Mouse (Mus musculus) limb, embryonic 13.5 days (tissue): Measurements from ENCODE around the gene Ccr7. TPM values are rescaled to one million over a fixed set of nuclear protein-coding genes. Genes with fewer than 3 reads are reported as not detected.
A peak's percentile ranks its signal among the peaks of the same experiment; 100 is the strongest.

Source experiments
- ATAC-seq: fragments of 200-750 bp; cut with Nextera tagmentation; 2 replicates; pipeline ENCODE4 v1.8.0; 2017; ENCODE audit warnings: low read depth, moderate number of reproducible peaks, moderate TSS enrichment; ENCODE audit not compliant: low FRiP score
- H3K27ac ChIP-seq: fragments of 300-500 bp; sonication (generic); 2 replicates; pipeline ENCODE4 v1.5.1; 2015; ENCODE audit warnings: inconsistent platforms, mild to moderate bottlenecking, moderate library complexity
- H3K27me3 ChIP-seq: fragments of 300-500 bp; sonication (generic); 2 replicates; pipeline ENCODE4 v1.6.1; 2015; ENCODE audit warnings: mild to moderate bottlenecking, inconsistent platforms
- H3K36me3 ChIP-seq: fragments of 300-500 bp; sonication (generic); 2 replicates; pipeline ENCODE4 v1.6.1; 2015; ENCODE audit warnings: inconsistent platforms, mild to moderate bottlenecking, moderate library complexity
- H3K4me1 ChIP-seq: fragments of 300-500 bp; sonication (generic); 2 replicates; pipeline ENCODE4 v1.6.1; 2015; ENCODE audit warnings: inconsistent platforms
- H3K4me2 ChIP-seq: fragments of 300-500 bp; sonication (generic); replicated peaks from 2 replicates; pipeline ENCODE4 v1.6.1; 2015; ENCODE audit warnings: inconsistent platforms, mild to moderate bottlenecking, moderate library complexity
- H3K4me3 ChIP-seq: fragments of 300-500 bp; sonication (generic); 2 replicates; pipeline ENCODE4 v1.5.1; 2015; ENCODE audit warnings: moderate library complexity, mild to moderate bottlenecking, inconsistent platforms
- H3K9ac ChIP-seq: fragments of 300-500 bp; sonication (generic); 2 replicates; pipeline ENCODE4 v1.6.1; 2015; ENCODE audit warnings: mild to moderate bottlenecking, inconsistent platforms
- H3K9me3 ChIP-seq: fragments of 300-500 bp; sonication (generic); 2 replicates; pipeline ENCODE4 v1.6.1; 2016; ENCODE audit warnings: inconsistent platforms
- WGBS: fragments of 180-500 bp; shearing (Covaris S2); methylation state at CpG from one replicate; pipeline ENCODE4 v1.1.7; 2015; 5-methylcytosine and 5-hydroxymethylcytosine counted together
- polyA plus RNA-seq: library from polyadenylated mRNA; unstranded; fragments of >200 nt; fragmentation: Nextera tagmentation; extraction: Ambion mirVana; gene quantifications from 2 replicates; pipeline ENCODE4 v1.2.1, GENCODE M21; 2015

Ccr7 gene
- polyA plus RNA-seq, 1 experiment from 2014 or later: 0.39 TPM

GRCm38 (mm10) chr11:99132091-99132730, 22.7 kb downstream of the Ccr7 start:
- peak overlapping the region; percentile 57 for H3K4me2 ChIP-seq
- 3% methylated on average over 11 of the region's 11 CpGs for WGBS
- no peaks in the 10 kb centered on the region for H3K9me3 ChIP-seq
- H3K4me3 ChIP-seq: peak overlapping the region; percentile 25
- ATAC-seq: peak; percentile 67; the same call in 1 of the 2 replicates
- H3K36me3 ChIP-seq: no peaks in the 10 kb centered on the region
- H3K27me3 ChIP-seq: no peaks in the 10 kb centered on the region
- peaks cover 71% of the 10 kb centered on the region for H3K4me1 ChIP-seq
- H3K27ac ChIP-seq: peak overlapping the region; percentile 79; the same call in 1 of the 2 replicates
- H3K9ac ChIP-seq: peak overlapping the region; percentile 55

- Histone ChIP-seq H3K27ac (peak overlapping the region; percentile 79; the same call in 1 of the 2 replicates), H3K9me3 (no peaks in the 10 kb centered on the region), H3K9ac (peak overlapping the region; percentile 55), H3K4me3 (no peak overlapping the region), H3K4me1 (peaks cover 73% of the 10 kb centered on the region), H3K27me3 (no peaks in the 10 kb centered on the region), H3K36me3 (no peaks in the 10 kb centered on the region), H3K4me2 (peak overlapping the region; percentile 57)
- no peak for ATAC-seq
- WGBS: 28% methylated on average over 12 of the region's 12 CpGs
Observed at GRCm38 (mm10) chr11:99131463-99131840, 23.4 kb downstream of the Ccr7 start.

DNA sequence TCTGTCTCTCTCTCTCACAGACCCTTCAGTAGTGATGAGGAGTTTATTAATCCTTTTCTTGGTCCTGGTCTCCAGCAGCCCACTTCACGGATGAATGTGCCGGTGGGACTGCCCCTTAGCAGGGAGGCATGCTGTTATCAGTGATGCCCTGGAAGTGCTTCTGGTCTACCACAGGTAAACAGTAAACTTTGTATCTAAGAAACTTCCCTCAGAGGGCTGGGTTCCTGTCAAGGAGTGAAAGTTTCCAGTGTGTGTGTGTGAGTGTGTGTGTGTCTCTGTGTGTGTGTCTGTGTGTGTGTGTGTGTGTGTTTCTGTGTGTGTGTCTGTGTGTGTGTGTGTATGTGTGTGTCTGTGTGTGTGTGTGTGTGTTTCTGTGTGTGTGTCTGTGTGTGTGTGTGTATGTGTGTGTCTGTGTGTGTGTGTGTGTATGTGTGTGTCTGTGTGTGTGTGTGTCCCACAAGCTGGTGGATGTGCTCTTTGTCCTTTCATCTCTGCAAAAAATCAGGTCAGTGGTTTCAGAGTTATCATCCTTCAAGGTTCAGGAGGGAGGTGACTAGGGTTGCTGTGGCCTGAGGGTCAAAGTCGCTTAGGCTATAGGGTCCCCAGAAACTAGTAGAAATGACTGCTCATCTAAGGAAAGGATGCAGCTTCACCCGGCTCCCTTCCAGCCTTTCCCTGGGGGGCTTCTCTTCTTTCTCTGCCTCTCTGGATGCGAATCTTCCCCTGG, 24.0 kb downstream of the Ccr7 start:
- ATAC-seq: no peak
- Histone ChIP-seq H3K27ac (no peak overlapping the region), H3K4me3 (no peak overlapping the region), H3K9me3 (no peaks in the 10 kb centered on the region), H3K4me2 (peak overlapping the region; percentile 57), H3K36me3 (no peaks in the 10 kb centered on the region), H3K27me3 (no peaks in the 10 kb centered on the region), H3K4me1 (peaks cover 70% of the 10 kb centered on the region), H3K9ac (no peak overlapping the region)
- 56% methylated on average over 5 of the region's 5 CpGs for WGBS

DNA sequence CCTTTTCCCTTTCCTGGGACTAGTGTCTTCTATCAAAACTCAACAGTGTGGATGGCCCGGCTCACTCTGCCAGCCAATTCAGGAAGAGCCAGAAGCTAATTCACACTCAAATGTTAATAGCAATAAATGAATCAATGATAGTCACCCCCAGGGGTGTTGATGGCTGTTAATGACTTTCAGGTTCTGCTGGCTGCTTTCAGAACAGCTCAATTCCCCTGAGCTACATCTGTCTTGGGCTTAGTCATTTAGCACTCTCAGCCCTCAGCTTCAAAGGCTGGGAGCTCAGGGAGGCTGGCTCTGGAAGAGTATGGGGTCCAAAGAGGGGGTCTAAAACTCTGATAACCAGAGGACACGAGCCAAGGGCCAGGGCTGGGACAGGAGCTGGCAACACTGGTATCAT, 25.6 kb downstream of the Ccr7 start:
- peaks cover 68% of the 10 kb centered on the region for H3K4me1 ChIP-seq
- no peak for ATAC-seq
- no peaks in the 10 kb centered on the region for H3K27me3 ChIP-seq
- 6% methylated on average over 2 of the region's 2 CpGs for WGBS
- H3K27ac ChIP-seq: no peak overlapping the region
- no peaks in the 10 kb centered on the region for H3K36me3 ChIP-seq
- no peak overlapping the region for H3K4me2 ChIP-seq
- no peaks in the 10 kb centered on the region for H3K9me3 ChIP-seq
- no peak overlapping the region for H3K9ac ChIP-seq
- no peak overlapping the region for H3K4me3 ChIP-seq

GRCm38 (mm10) chr11:99127785-99128682, 26.8 kb downstream of the Ccr7 start:
- H3K4me1 ChIP-seq: peaks cover 58% of the 10 kb centered on the region
- no peak overlapping the region for H3K4me2 ChIP-seq
- no peak overlapping the region for H3K9ac ChIP-seq
- no peak for ATAC-seq
- peaks cover 5% of the 10 kb centered on the region; the same call in 1 of the 2 replicates for H3K9me3 ChIP-seq
- WGBS: 82% methylated on average over 18 of the region's 18 CpGs
- H3K4me3 ChIP-seq: no peak overlapping the region
- H3K27ac ChIP-seq: peak overlapping the region; percentile 22; the same call in 1 of the 2 replicates
- no peaks in the 10 kb centered on the region for H3K36me3 ChIP-seq
- H3K27me3 ChIP-seq: no peaks in the 10 kb centered on the region

DNA sequence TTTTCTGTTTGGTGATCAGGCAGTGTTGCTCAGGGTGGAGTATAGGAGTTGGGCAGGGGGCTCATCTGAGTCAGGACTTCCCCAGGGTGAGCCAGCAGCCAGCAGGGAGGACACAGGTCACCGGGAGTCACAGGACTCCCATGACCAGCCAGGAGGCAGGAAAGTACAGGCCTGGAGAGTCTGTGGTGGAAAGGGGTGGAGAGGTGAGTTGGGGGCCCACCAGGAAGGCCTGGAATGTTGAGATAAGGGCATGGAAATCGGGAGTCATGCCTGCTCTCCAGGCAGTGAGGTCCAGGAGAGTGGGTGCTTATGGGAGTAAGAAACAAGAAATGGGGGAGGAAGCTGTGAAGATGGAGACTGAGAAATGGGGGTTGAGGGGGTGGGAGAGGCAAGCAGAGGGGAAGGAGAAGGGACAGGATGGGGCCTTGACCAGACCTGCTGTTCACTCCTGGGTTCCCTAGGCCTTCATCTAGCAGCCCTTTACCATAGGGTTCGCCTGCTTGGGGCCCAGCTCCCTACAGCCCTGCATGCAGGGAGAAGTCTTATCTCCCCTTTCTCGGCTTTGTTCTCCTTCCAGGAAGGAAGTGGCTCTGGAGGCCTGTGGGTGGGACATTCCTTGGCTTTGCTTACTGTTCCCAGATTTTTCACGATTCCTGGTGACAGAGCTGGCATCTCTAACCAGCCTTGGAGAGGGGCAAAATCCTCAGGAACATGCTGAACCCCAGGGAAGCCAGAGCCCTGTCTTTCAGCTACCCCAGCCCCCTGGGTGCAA, 28.2 kb downstream of the Ccr7 start:
- H3K4me1 ChIP-seq: peaks cover 46% of the 10 kb centered on the region
- no peak overlapping the region for H3K4me3 ChIP-seq
- no peak overlapping the region for H3K4me2 ChIP-seq
- peak overlapping the region; percentile 48; the same call in 1 of the 2 replicates for H3K27ac ChIP-seq
- 33% methylated on average over 5 of the region's 5 CpGs for WGBS
- H3K9ac ChIP-seq: no peak overlapping the region; the same call in none of the 2 replicates
- peaks cover 5% of the 10 kb centered on the region; the same call in 1 of the 2 replicates for H3K9me3 ChIP-seq
- ATAC-seq: no peak
- no peaks in the 10 kb centered on the region for H3K27me3 ChIP-seq
- no peaks in the 10 kb centered on the region for H3K36me3 ChIP-seq

DNA sequence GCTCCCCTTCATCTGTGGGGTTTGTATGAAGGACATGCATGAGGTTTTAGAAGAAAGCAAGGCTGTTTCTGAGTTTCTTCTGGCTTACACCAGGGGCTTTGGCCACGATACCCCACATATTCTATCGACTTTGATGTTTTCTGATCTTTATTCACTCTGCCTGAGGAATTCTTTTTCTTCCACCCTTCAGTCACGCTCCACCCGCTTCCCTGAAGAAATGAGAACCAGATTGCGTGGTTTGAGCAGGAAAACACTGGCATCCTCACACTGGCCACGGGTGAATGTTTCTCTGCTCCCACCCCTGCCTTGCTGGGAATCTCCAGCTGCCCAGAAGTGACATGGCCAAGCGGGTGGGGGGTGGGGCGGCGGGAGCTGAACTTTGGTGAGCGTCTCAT, 30.2 kb downstream of the Ccr7 start:
- ATAC-seq: no peak
- Histone ChIP-seq H3K27ac (peak overlapping the region; percentile 84), H3K4me1 (peaks cover 57% of the 10 kb centered on the region), H3K27me3 (no peaks in the 10 kb centered on the region), H3K4me3 (no peak overlapping the region), H3K4me2 (peak overlapping the region; percentile 19; the same call in 1 of the 2 replicates), H3K9me3 (peaks cover 5% of the 10 kb centered on the region; the same call in 1 of the 2 replicates), H3K9ac (peak overlapping the region; percentile 39), H3K36me3 (no peaks in the 10 kb centered on the region)
- WGBS: 25% methylated on average over 10 of the region's 10 CpGs

GRCm38 (mm10) chr11:99123977-99124634, 30.8 kb downstream of the Ccr7 start:
- H3K9me3 ChIP-seq: peaks cover 5% of the 10 kb centered on the region; the same call in 1 of the 2 replicates
- peak overlapping the region; percentile 19; the same call in 1 of the 2 replicates for H3K4me2 ChIP-seq
- H3K36me3 ChIP-seq: no peaks in the 10 kb centered on the region
- H3K27me3 ChIP-seq: no peaks in the 10 kb centered on the region
- 45% methylated on average over 15 of the region's 15 CpGs for WGBS
- ATAC-seq: no peak
- H3K27ac ChIP-seq: peak overlapping the region; percentile 84
- peaks cover 51% of the 10 kb centered on the region for H3K4me1 ChIP-seq
- no peak overlapping the region for H3K4me3 ChIP-seq
- peak overlapping the region; percentile 39 for H3K9ac ChIP-seq

GRCm38 (mm10) chr11:99122703-99123102, 32.2 kb downstream of the Ccr7 start:
- Histone ChIP-seq H3K36me3 (no peaks in the 10 kb centered on the region), H3K4me3 (no peak overlapping the region), H3K4me1 (peaks cover 45% of the 10 kb centered on the region), H3K27ac (no peak overlapping the region), H3K4me2 (no peak overlapping the region), H3K9me3 (peaks cover 5% of the 10 kb centered on the region; the same call in 1 of the 2 replicates), H3K27me3 (no peaks in the 10 kb centered on the region), H3K9ac (no peak overlapping the region)
- ATAC-seq: no peak
- 59% methylated on average over 3 of the region's 3 CpGs for WGBS

DNA sequence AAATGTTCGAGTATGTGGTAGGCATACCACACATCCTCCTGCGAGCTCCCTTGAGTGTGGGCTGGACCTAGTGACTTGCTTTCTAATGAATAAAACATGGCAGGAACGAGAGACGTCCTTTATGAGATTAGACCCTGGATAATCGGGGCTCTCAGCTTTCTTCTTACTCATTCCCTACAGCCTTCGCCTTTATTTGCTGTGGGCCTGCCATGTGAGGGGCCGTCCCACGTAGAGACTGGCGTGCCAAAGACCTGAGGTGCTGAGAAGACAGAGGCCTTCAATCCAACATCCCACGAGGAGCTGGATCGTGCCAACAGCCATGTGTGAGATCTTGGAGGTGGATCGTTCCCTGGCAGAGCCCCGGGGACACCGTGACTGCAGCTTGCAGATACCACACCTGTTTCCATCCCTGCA, 33.7 kb downstream of the Ccr7 start:
- ATAC-seq: no peak

More for the DNA sequence above, 33.7 kb downstream of the Ccr7 start:
- Histone ChIP-seq H3K27ac (peak overlapping the region; percentile 89), H3K9me3 (peaks cover 5% of the 10 kb centered on the region; the same call in 1 of the 2 replicates), H3K4me2 (no peak overlapping the region), H3K27me3 (no peaks in the 10 kb centered on the region), H3K4me1 (peaks cover 34% of the 10 kb centered on the region), H3K9ac (no peak overlapping the region), H3K36me3 (no peaks in the 10 kb centered on the region), H3K4me3 (no peak overlapping the region)
- 34% methylated on average over 14 of the region's 14 CpGs for WGBS
